ENCODE assay signal across 24 mouse cellular contexts in the genomic region with DNA sequence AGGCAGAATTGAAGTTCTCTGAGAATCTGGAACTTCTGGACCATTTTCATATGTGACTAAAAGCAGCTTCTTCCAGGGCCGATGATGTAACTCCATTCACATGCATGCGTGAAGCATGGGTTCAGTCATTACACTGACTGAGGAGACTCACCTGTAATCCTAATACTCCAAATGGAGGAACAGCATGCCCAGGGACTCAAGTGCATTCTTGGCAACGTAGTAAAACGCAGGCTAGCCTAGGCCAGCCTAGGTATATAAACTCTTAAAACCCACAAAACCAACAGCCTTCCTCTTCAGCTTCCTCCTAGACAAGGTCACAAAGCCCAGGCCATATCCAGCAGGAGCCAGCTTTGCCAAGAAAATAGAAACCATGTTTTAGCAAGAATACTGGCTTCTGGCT. TPM values are rescaled to one million over a fixed set of nuclear protein-coding genes. Genes with fewer than 3 reads are reported as not detected.
DNase-seq lines count a peak whose midpoint lies in the region; ATAC-seq lines count a peak whose summit lies in the region.
"Had no signal": no experiment of that assay in that cellular context is flagged by ENCODE, and none has a peak within 500 bp of the region (broad histone marks: within the 10 kb centered on the region; RNA-seq: fewer than 3 reads in every experiment).

No protein-coding gene starts in this region.

- peak; percentile 84 for ATAC-seq in lung, embryonic 16.5 days (ENCODE audit: low read depth)
- ATAC-seq: CD4-positive, CD25-positive, alpha-beta regulatory T cell, adult 4 months; forebrain, embryonic 14.5 days; hindbrain, postnatal 0 days had no signal

- WGBS in lung, embryonic 16.5 days = 64% methylated on average over 4 of the region's 4 CpGs

- no peak overlapping the region for H3K9ac ChIP-seq in lung, embryonic 16.5 days (ENCODE audit: low read length)
- H3K9ac ChIP-seq: hindbrain, embryonic 13.5 days had no signal

- no peaks in the 10 kb centered on the region; the same call in 1 of the 2 replicates for H3K4me1 ChIP-seq in lung, embryonic 16.5 days (replicated peaks; ENCODE audit: control insufficient read depth, insufficient read depth, low read length)
- H3K4me1 ChIP-seq: embryonic facial prominence, embryonic 10.5 days had no signal

- no peaks in the 10 kb centered on the region for H3K9me3 ChIP-seq in lung, embryonic 16.5 days (ENCODE audit: control insufficient read depth, low read length)
- H3K9me3 ChIP-seq: embryonic facial prominence, embryonic 10.5 days; forebrain, embryonic 10.5 days; G1E; heart, embryonic 10.5 days; hindbrain, embryonic 13.5 days had no signal

- no peak overlapping the region for H3K4me2 ChIP-seq in lung, embryonic 16.5 days (ENCODE audit: low read depth, low read length)
- H3K4me2 ChIP-seq: hindbrain, embryonic 13.5 days had no signal

- H3K36me3 ChIP-seq in lung, embryonic 16.5 days (ENCODE audit: control insufficient read depth, insufficient read depth, low read length) = no peaks in the 10 kb centered on the region
- H3K36me3 ChIP-seq: embryonic facial prominence, embryonic 10.5 days; forebrain, embryonic 10.5 days; heart, embryonic 10.5 days; hindbrain, embryonic 13.5 days had no signal

- H3K27ac ChIP-seq in lung, embryonic 16.5 days (ENCODE audit: low read length) = 0 out of 2 replicates have a peak overlapping the region, but pooled peaks have one; percentile 42
- H3K27ac ChIP-seq: embryonic facial prominence, embryonic 10.5 days; forebrain, embryonic 10.5 days; heart, embryonic 10.5 days; hindbrain, embryonic 13.5 days; hindbrain, postnatal 0 days had no signal

- H3K4me3 ChIP-seq in lung, embryonic 16.5 days (ENCODE audit: low read length) = no peak overlapping the region
- H3K4me3 ChIP-seq: embryonic facial prominence, embryonic 10.5 days; erythroblast, embryonic 14.5 days; forebrain, embryonic 10.5 days; heart, embryonic 10.5 days; hindbrain, embryonic 13.5 days had no signal

- DNase-seq in brain, adult 2 months (ENCODE audit: low read depth, low spot score) = peak; percentile 35
- DNase-seq in lung, adult 18-20 months = peak; percentile 70 to 77
- peak; percentile 57 for DNase-seq in lung, postnatal 25 days (ENCODE audit: low spot score)
- DNase-seq in cerebellum, postnatal 4 days (ENCODE audit: low spot score in 2 of 2) = no peak
- DNase-seq in urinary bladder, postnatal 10 days (ENCODE audit: low spot score) = no peak
- DNase-seq in urinary bladder, postnatal 25 days (ENCODE audit: low spot score) = no peak
- DNase-seq: adrenal gland, adult 8-10 months; adrenal gland, postnatal 36 days; cerebellum, adult 11 months; cerebellum, adult 8-10 months; cerebellum, postnatal 14 days; gastrocnemius, postnatal 10 days; heart, adult 18-20 months; heart, postnatal 10 days had no signal

- no peaks in the 10 kb centered on the region for H3K27me3 ChIP-seq in lung, embryonic 16.5 days (ENCODE audit: control insufficient read depth, insufficient read depth, low read depth, low read length)
- H3K27me3 ChIP-seq: hindbrain, embryonic 13.5 days had no signal

RNA-seq across cellular contexts. Expression of a gene that starts 57.4 kb away (rescaled TPM):
- polyA plus RNA-seq in lung, embryonic 16.5 days (2015; fragmentation: Nextera tagmentation; extraction: Ambion mirVana) = 23.2 and 23.7 TPM in 2 replicates

RNA-seq across cellular contexts. Expression of a gene that starts 57.6 kb away (rescaled TPM):
- polyA plus RNA-seq in lung, embryonic 16.5 days (2015; fragmentation: Nextera tagmentation; extraction: Ambion mirVana) = 38.1 and 39.6 TPM in 2 replicates

Comparison
In these comparisons a context has a peak if more than half of its experiments do, and no peak if none do; other contexts are left out.
1. DNase-seq: peak in brain, adult 2 months (single experiment), lung, adult 18-20 months (2 of 2) and lung, postnatal 25 days (single experiment); none in cerebellum, postnatal 4 days (0 of 2), urinary bladder, postnatal 10 days (single experiment) and urinary bladder, postnatal 25 days (single experiment).